Mouse (Mus musculus) WW6 (cell line): ENCODE results near the gene Gpc3.
"Not testable (repeated sequence)": the region's sequence is repeated elsewhere in the genome, so short reads cannot be mapped to it uniquely, and the experiment has no call there.

ENCODE experiments used
- DNase-seq: peaks from one replicate; pipeline ENCODE4 v3.0.0-alpha.2; 2013; ENCODE audit warnings: low read depth, low spot score

Gene Gpc3

DNA sequence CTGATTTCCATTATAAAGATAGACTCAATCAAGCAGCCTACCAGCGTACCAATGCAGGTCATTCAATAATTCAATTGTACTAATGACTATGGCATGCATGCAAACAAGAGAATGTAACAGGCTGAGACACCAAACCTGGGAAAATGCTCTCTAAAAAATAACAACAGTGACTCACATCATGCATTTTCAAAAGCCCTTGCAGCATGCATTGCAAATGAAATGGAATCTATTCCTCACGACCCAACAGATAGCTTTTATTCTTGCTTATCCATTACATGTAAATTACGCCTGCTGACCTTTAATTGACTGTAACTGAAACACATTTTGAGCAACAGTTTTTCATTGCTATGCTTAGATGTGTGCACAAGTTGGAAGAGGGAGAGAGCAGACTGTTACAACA lies 200.8 kb downstream of the Gpc3 start:
- DNase-seq = no peak

DNA sequence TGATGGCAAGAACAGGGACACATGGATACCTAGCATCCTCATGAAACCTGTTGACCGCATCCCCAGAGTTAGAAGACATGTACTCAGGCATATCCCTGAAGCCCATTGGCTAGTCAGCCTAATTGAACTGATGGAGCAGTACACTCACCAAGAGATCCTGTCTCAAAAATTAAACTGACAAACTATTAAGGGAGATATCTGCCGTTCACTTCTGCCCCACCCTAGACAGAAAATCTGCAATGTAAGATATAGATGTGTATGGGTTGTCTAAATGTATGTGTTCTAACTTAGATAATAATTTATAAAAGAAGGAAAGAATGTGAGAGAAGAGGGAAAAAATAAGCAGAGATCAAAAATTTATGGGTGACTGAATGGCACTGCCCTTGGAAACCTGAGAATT lies 212.6 kb downstream of the Gpc3 start:
- DNase-seq = no peak

DNA sequence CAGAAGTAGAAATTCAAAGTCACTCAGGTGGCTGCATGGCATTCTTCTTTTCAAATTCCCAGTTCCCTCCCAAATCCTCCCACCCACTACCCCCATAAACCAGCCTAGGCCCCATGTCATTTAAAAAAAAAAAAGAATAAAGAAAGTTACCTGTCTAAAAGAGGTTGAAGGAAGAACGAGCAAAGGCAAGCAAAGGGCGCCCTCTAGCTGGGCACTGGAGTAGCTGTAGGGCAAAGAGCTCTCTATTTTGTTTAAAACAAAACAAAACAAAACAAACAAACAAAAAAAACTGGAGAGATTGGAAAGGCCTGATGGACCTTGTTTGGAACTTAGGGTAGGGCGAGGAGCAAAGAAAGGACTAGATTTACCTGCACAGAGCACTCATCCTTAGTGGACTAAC lies 238.6 kb downstream of the Gpc3 start:
- no peak for DNase-seq

DNA sequence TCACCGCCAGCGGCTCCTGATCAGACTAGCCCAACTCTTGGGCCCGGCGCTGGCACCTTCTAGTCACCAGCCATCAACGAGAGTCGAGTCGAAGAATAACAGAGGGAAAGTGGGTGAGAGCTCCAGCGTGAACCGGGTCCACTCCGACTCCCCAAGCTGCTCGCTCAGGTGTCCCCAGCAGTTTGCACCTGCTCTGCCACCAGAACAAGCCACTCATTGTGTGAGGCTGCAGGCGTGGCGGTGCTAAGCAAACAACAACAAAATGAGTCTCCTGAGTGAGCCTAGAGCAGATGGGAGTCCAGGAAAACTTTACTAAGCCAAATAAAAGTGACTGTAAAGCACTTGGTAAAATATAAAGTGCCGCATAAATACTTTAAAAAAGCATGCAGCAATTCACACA lies 239.5 kb downstream of the Gpc3 start:
- DNase-seq = no peak

DNA sequence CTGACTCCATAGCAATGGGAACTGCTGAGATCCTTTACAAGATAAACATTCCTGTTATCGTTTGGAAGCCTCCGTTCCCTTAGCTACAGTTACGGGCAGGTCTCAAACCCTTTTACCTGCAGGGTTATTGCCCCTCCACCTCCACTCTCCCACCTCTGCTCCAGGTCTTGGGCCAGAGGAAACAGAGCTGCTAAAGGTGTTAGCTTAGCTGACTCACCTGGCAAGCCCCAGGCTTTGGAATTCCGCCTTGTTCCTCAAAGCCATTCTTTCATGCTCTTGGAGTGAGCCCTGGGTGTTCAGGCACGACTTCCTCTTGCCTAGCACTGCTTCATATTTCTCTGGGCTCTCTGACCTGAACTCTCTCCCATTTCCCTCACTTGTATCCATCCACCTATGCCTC lies 241.3 kb downstream of the Gpc3 start:
- DNase-seq = no peak

DNA sequence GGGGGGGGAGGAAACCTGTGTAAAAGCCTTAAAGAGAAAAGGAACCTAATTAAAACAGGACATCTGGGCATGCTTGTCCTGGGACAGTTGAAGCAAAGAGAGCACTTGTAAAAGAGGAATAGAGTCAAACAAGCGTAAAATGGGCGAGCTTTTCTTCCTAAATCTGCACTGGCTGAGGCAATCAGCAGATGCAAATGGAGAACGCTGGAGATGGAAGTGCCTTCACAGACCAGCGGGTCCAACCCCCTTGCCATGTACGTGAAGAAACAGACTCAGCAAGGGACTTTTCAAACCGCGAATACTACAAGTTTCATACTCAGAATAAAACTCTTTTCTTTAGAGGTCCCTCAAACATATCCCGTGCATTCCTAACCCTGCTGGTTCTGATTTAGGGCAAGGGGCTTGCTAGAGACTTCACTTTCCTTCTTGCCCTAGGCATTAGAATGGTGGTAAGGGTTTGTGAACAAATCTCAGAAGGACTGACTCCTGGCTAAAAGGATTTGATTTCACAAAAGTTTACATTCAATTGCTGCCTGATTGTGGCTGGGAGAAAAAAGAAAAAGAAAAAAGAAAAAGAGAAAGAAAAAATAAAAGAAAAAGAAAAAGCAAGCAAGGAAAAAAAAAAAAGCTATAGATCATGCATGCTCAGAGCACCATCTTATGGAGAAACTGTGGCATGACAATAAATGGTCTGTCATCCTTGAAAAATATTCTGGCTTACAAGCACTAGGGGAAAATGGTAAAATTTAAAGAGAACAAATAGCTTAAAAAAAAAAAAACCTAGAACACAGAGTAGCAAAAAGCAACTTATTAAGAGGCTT lies 243.6 kb downstream of the Gpc3 start:
- DNase-seq = no peak

DNA sequence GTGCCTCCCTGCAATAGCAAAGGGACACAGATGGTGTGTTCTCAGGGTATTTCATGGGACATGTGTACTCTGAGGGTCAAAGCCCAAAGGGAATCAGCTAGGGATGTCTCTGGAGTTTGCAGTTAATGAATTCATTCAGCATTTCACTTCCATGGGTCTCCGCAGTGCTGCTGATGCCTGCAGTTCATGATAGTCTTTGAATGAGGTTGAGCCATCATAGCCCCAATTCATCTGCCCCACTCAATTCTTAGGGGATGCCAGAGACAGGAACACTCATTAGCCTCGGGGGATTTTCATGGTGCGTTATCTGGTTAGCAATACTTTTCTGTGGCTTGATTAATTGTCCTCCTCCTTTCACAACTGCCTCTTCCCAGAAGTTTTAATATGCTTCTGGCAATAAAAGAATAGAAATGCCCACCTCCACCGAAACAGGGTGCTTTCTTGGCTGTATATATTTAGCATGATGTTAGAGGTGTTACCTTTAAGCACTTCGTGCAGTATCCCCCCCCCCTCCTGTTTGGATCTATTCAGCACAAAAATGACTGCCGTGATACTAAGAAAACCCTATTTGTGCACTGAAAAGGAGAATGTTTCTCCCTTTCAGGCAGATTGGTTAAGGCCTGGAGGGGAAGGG lies 244.3 kb downstream of the Gpc3 start:
- DNase-seq = no peak

DNA sequence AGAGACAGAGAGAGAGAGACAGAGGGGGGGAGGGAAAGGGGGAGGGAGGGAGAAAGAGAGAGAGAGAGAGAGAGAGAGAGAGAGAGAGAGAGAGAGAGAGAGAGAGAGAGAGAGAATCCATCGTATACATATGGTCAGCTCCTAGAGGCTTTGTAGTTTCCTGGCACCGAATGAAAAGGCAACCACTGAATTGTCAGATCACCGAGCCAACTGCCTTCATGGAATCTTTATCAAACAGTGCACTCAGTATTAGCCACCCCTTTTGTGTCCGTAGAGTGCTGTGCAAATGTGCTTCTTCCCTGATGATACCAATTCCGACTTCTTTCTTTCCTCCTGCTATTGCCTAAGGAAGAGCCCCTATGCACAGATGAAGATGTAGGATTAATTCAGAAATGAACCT lies 246.9 kb downstream of the Gpc3 start:
- DNase-seq = no peak

DNA sequence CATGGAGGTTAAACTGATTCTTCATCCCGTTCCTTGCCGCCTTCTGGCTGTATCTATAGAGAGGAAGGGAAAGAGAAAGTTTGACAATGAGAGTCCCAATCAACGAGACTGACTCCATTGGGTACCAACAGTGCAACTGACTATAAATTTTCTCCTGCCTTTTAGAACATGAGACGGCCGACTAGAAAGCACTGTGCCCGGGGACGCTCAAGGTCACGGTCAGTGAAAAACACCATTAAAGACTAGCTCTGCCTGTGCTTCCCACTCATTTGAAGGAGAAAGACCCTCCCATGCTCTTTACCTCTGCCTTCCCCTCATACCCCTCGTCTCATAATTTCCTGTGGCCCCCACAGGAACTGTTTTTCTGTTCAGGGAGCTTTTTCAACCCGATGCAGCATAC lies 248.0 kb downstream of the Gpc3 start:
- no peak for DNase-seq

DNA sequence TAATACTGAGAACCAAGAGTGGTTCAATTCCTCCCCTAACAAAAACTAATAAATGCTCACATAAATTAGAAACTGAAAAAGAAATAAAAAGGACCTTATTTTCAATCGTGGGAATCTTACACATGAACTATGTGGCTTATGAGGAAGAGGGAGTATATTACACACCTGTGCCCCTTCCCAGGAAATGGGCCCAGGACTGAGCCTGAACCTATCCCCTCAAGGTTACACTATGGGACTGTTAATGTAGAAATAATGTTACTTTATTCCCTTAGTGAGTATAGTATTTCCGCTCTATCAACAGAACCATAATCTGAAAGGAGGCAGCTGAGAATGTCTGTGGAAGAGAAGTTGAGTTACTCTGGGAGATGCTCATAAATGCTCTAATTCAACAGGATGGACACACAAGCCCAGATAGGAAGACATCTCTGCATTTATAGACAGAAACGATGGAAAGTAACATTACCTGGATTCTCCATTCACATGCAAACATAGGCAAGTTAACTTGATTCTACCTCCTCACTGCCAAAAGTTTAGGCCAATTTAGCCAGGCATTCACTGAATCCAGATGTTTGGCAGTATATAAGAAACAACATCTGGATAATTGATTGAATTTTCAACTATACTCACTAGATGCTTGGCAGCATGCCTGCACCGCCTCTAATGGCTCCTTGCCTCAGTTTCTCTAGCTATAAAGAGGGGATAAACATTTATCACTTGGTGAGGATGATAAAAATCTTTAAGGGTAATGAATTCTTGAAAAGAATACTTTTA lies 251.3 kb downstream of the Gpc3 start:
- DNase-seq = no peak

DNA sequence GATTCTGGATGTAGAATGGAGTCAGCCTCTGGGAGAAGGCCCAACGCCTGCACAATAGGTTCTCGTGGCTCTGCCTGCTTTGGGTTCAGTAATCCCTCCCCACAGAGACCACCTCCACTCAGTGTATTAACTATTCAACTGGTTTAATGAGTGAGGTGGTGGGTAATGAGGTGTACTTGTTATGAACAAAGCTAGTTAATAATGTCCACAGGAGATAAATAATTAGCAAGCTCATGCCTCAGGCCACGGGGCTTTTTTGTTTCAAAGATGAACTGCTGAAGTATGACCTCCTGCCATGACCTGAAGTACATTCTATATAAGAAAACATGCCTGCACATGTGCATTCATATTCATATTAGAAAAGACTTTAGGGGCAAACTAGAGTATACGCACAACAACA lies 260.8 kb downstream of the Gpc3 start:
- no peak for DNase-seq

DNA sequence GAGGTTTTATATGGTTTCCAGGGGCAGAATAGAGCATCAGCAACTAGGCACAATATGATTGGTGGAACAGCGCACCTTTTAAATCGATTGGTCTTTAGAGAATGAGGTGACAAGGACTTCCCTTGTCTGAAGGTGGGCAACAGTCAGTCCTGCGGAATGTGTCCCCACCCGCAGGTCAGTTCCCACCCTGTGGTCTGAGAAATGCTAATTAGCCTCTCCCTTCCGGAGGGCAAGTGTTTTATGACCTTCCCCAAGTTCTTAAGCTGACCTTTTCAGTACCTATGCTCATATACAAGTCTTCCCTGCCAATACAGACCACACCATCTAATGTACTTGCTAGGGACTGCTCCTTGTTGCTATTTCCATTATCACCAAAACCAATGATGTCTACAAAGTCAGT lies 263.1 kb downstream of the Gpc3 start:
- DNase-seq = not testable (repeated sequence)

DNA sequence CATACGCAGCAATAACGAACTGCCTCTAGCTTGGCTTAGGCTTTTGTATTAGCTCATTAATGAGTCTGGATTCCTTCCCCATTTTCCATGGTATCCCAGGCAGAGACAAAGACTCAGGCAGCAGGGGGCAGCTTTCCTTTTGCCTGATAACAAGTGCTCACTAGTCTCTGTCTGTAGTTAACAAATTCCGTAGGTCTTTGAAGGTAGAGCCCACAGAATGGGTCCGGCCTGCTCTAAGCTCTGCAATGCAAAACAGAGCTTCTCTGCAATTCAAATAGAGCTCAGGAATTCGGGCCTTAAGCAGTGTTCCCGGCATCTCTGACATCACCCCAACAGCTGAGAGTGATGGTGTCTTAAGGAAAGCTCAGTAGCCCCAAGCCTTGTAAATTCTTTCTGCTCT lies 265.0 kb downstream of the Gpc3 start:
- peak; percentile 33 for DNase-seq

DNA sequence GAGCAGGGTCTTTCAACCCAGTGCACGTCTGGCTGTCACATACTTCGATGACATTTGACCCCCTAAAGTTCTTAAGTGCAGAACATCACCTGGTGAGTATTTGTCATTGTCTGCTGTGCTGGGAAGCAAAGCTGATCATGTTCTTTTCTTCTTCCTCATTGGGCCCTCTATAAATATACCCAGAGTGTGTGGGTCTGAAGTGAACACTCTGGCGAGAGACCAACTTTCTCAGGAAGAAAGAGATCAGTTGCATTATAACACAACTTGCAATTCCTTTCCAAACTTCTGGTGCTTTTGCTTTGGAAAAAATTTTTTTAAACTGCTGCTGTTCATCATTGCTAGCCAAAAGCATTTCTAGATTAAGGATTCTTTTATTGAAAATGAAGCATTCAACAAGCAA lies 269.7 kb downstream of the Gpc3 start:
- DNase-seq = no peak

DNA sequence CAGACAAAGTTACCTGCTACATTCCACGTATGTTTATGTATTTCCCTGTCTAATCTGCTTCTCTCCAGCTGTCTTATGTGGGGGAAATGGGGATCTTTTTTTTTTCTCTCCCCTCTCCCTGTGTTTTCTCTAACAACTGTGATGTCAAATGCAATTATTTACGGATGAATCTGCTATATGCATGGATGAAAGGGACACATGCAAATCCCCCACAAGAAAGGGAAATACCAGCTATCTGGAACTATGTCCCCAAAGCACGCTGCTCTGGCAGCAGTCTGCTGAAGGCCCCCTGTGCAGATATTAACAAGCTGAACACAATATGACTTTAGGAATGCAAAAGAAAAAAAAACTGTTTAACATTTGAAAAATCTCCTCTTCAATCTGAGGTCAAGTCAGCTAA lies 273.5 kb downstream of the Gpc3 start:
- DNase-seq = no peak

DNA sequence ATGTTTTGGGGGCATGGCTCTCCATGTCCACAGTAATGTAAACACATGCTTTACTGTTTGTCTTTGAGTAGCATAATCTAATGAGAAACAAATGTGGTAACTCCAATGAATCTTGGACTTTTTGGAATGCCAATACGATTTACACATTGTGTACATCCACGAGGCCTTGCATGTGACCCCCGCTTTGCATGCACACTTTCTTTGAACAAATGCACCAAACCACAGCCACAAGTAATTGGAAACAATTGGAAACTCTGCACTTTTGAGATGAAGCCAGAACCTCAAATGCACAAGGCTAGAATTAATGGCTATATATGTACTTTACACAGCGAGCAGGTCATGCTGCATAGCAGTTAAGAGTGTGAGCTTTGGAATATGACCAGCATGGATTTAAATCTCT lies 292.0 kb downstream of the Gpc3 start:
- no peak for DNase-seq

DNA sequence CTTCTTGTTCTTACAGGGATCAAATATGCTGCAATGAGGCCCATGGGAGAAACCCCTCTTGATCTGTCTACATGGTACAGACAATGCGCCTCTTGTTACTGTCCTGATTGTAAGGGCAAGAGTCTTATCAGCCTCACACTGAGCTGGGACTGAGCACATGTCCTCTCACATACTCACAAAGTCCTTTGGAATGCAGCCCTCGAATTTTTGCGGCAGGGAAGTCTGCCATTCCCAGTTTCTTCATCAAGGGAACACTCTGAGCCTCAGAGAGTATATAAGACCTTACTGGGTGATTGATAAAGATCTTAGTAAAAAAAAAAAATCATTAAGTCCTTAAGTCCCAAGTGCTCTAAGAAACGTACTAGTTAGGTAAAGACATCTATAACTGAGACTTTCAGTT lies 293.1 kb downstream of the Gpc3 start:
- DNase-seq = no peak

DNA sequence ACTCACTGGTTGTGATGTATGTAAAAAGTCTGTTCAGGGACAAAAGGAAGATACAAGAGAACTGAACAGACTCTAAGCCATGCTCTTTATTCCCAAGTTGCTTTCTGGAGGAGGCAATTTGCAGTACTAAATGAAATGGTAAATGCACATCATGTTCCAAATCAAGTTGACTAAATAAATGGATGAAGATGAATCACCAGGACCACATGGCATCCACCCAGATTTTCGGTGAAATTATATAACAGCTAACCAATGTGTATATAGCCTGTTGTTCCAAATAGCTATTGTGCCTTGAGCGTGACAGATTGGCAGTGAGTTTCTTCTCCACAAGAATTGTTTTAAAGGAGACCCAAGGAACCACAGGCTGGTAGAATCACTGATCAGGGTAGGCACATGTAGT lies 302.8 kb downstream of the Gpc3 start:
- DNase-seq = no peak

DNA sequence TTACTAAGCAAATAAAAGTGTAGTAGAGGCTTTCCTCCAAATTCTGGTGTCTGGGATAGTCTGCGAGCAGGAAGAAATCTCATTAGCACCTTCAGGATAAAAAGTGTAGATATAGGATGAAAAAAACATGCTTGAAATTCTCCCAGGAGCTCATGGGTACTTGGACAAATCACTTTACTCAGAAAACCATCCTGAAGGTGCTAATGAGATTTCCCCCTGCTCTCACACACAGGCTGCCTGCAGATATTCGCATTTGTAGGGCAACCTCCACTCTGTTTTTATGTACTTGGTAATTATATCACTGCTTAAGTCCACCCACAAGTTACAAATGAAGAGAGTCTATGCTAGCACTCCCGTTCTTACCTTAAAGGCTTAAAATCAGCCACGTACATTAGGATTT lies 308.5 kb downstream of the Gpc3 start:
- no peak for DNase-seq

DNA sequence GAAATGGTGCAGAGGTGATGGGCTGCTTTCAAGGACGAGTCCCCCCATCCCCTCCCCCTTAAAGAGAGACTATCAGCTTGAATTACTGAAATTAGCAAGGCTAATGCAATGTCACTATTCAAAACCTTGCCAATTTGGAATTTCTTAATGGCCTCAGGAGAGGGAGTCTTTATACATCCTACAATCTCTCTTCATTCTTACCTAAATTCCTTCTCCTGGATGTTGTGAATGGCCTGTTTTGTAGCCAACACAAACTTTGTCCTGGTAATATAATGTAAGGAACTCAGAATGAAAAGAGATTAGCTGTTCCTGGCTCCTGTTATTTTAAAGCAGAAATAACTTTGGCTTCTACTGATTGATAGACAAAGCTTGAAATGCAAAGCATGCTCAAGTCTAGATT lies 325.0 kb downstream of the Gpc3 start:
- DNase-seq = no peak

DNA sequence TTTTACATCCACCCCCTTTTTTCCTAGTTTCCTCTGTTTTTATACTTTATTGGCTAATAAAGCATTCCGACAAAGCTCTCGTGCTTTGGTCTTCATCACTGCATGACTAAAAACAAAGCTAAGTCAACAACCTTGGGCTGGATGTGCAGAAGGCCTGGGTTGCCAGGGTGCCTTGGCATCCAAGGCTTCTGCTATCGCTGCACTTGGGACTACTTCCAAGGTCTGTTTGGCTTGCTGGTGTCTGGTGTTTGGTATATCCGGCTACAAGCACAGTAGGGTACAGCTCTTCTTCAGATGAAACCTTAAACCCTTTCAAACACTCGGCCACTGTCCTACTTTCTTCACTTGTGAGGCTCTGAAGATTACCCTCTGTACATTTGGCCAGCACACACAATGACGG lies 325.8 kb downstream of the Gpc3 start:
- no peak for DNase-seq

DNA sequence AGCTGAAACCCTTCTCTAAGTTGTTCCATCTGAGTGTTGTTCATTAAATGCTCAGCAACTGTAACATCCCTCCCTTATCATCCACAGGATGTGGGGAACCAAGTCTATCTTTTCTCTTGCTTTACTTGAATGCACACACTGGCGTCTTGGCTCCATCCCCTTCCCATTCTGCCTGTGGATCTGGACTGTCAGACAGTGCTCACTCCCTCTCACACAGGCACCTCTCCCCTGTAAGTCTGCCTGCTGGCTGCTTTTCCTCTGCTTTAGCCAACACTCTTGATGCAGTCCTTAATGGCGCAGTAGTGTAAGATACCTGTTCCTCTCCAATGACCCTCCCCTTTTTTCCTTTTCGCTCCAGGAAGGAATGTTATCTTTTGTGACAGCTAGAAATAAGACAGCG lies 331.7 kb downstream of the Gpc3 start:
- DNase-seq = no peak
